15 mouse cellular contexts compared by ENCODE assay signal in the genomic region with DNA sequence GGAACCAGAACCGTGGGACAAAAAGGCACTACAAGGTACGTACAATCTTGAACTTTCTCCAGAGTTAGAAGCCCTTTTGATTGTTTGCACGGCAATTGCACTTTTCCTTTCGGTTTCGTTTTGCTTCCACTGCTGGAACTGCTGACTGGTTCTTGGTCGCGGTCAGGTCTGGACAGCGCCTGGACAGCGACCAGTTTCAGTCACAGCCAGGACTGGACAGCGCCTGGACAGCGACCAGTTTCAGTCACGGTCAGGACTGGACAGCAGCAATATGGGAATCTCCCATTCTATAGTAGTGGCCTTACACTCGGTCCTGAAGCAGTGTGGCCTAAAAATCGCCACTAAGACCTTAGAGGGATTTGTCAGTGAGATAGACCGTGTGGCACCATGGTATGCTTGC. TPM values are rescaled to one million over a fixed set of nuclear protein-coding genes. Genes with fewer than 3 reads are reported as not detected.
"Had no signal": no experiment of that assay in that cellular context is flagged by ENCODE, and none has a peak within 500 bp of the region (broad histone marks: within the 10 kb centered on the region; RNA-seq: fewer than 3 reads in every experiment).

No protein-coding gene starts in this region.

RNA-seq across cellular contexts. Expression of a gene that starts 12.7 kb away (rescaled TPM):
- total RNA-seq: layer of hippocampus, adult 2 months; layer of hippocampus, postnatal 10 days; left cerebral cortex, postnatal 36 days; liver, adult 2 months; megakaryocyte progenitor cell, adult 5-6 weeks; neutrophil, adult 5-6 weeks had no signal
- polyA plus RNA-seq: kidney, adult 2 months; kidney, embryonic 15.5 days; limb, embryonic 13.5 days; liver, adult 2 months; liver, embryonic 14.5 days; lung, postnatal 0 days; midbrain, embryonic 10.5 days; midbrain, embryonic 14.5 days; neural tube, embryonic 12.5 days; stomach, postnatal 0 days had no signal

RNA-seq across cellular contexts. Expression of a gene that starts 25.0 kb away (rescaled TPM):
- total RNA-seq: layer of hippocampus, adult 2 months; layer of hippocampus, postnatal 10 days; left cerebral cortex, postnatal 36 days; liver, adult 2 months; megakaryocyte progenitor cell, adult 5-6 weeks; neutrophil, adult 5-6 weeks had no signal
- polyA plus RNA-seq: kidney, adult 2 months; kidney, embryonic 15.5 days; limb, embryonic 13.5 days; liver, adult 2 months; liver, embryonic 14.5 days; lung, postnatal 0 days; midbrain, embryonic 10.5 days; midbrain, embryonic 14.5 days; neural tube, embryonic 12.5 days; stomach, postnatal 0 days had no signal

RNA-seq across cellular contexts. Expression of a gene that starts 26.9 kb away (rescaled TPM):
- total RNA-seq: layer of hippocampus, adult 2 months; layer of hippocampus, postnatal 10 days; left cerebral cortex, postnatal 36 days; liver, adult 2 months; megakaryocyte progenitor cell, adult 5-6 weeks; neutrophil, adult 5-6 weeks had no signal
- polyA plus RNA-seq: kidney, adult 2 months; kidney, embryonic 15.5 days; limb, embryonic 13.5 days; liver, adult 2 months; liver, embryonic 14.5 days; lung, postnatal 0 days; midbrain, embryonic 10.5 days; midbrain, embryonic 14.5 days; neural tube, embryonic 12.5 days; stomach, postnatal 0 days had no signal
